Mouse (Mus musculus): ENCODE measurements around the gene Pygm.

Gene Pygm

GRCm38 (mm10) chr19:6388006-6388405 lies 3.8 kb downstream of the Pygm start:
- peak; percentile 37 for DNase-seq

- no peak for DNase-seq
These were observed 5.6 kb downstream of the Pygm start for GRCm38 (mm10) chr19:6389803-6390202.

- DNase-seq: no peak
These were observed 6.1 kb downstream of the Pygm start for GRCm38 (mm10) chr19:6390251-6390650.

GRCm38 (mm10) chr19:6392743-6393393 lies 8.7 kb downstream of the Pygm start:
- no peak for DNase-seq

- DNase-seq: no peak
These were observed 9.4 kb downstream of the Pygm start for GRCm38 (mm10) chr19:6393637-6394036.

- DNase-seq: no peak
These were observed 12.0 kb downstream of the Pygm start for GRCm38 (mm10) chr19:6396237-6396636.

- DNase-seq: no peak
These were observed 13.5 kb downstream of the Pygm start for GRCm38 (mm10) chr19:6397582-6398249.

- peak; percentile 78 for DNase-seq
These were observed 14.5 kb downstream of the Pygm start for GRCm38 (mm10) chr19:6398447-6399284.

GRCm38 (mm10) chr19:6399285-6400095 lies 15.3 kb downstream of the Pygm start, which contains the start of gene Rasgrp2:
TSS of gene Rasgrp2 (plus strand) at chr19:6399340.
- DNase-seq: peak; percentile 79

GRCm38 (mm10) chr19:6400096-6401086 lies 16.2 kb downstream of the Pygm start:
- peak; percentile 70 for DNase-seq

- peak; percentile 81 for DNase-seq
These were observed 17.1 kb downstream of the Pygm start for GRCm38 (mm10) chr19:6401131-6401815.

GRCm38 (mm10) chr19:6401951-6402350 lies 17.8 kb downstream of the Pygm start:
- no peak for DNase-seq

GRCm38 (mm10) chr19:6403869-6404268 lies 19.7 kb downstream of the Pygm start:
- DNase-seq: no peak

- DNase-seq: no peak
These were observed 21.2 kb downstream of the Pygm start for GRCm38 (mm10) chr19:6405433-6405832.

GRCm38 (mm10) chr19:6407109-6407508 lies 22.9 kb downstream of the Pygm start:
- no peak for DNase-seq

GRCm38 (mm10) chr19:6407816-6408510 lies 23.8 kb downstream of the Pygm start:
- DNase-seq: no peak

- no peak for DNase-seq
These were observed 24.6 kb downstream of the Pygm start for GRCm38 (mm10) chr19:6408749-6409148.

GRCm38 (mm10) chr19:6409176-6409575 lies 25.0 kb downstream of the Pygm start:
- no peak for DNase-seq

- no peak for DNase-seq
These were observed 25.7 kb downstream of the Pygm start for GRCm38 (mm10) chr19:6409936-6410335.

GRCm38 (mm10) chr19:6412798-6413197 lies 28.6 kb downstream of the Pygm start:
- DNase-seq: no peak

All from right cerebral cortex, postnatal 4 days (tissue).